Mouse (Mus musculus) urinary bladder, postnatal 10 days (tissue): ENCODE data around the gene Ccdc155.

ENCODE experiments used
- DNase-seq: peaks from one replicate; pipeline ENCODE4 v3.0.0; 2022; ENCODE audit warnings: low spot score

Ccdc155 gene

DNA sequence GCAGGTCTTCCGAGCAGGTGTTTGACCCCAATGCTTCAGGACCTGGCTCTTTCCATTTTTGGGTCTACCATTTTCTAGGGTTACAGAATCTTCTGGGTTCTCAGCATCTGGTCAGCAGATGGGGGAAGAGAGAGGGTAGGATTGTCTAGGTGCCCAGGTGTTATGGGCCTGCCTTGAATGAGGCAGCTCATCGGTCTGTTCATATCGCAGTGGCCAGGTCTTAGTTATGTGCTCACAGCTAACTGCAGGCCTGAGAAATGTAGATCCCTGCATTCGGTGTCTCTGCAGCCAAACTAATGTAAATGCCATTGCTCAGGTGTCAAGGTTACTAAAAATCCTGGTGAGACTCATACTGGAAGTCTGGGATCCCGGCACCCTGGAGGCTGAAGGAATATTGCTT lies 21.7 kb upstream of the Ccdc155 start:
- no peak for DNase-seq

DNA sequence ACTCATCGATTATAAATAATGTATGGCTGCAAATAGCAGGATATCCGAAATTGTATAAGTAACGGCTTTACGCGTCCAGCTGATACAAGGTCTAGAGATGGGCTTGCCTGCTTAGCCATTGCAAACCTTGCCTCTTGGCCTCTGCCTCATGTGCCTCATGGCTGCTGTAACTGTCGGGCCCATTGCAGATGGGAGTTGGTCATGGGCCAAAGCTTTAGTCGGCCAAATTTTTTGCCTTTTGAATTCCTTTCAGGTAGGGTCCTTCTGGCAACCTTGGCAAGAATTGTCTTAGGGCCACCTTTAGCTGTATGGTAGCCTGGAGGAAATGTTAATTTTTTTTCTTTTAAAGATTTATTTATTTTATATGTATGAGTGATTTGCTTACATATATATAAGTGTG lies 20.1 kb upstream of the Ccdc155 start:
- DNase-seq, result no peak

DNA sequence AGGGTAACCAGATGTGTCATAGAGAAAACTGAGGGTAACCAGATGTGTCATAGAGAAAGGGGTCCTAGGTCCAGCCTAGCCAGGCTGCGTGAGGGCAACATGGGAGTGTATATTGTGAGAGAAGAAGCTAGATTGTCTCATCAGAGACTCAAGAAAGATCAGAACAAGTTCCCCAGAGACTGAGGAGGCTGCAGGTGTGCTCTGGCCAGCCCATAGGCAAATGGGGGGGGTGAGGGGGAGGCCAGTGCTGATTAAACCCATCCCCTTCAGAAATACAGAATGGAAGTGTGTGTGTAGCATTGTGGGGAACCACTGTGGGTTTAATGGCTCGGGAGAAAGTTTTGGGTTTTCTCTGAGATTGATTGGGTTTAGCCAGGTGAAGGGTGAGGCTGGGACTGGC lies 17.0 kb upstream of the Ccdc155 start:
- DNase-seq, result no peak

DNA sequence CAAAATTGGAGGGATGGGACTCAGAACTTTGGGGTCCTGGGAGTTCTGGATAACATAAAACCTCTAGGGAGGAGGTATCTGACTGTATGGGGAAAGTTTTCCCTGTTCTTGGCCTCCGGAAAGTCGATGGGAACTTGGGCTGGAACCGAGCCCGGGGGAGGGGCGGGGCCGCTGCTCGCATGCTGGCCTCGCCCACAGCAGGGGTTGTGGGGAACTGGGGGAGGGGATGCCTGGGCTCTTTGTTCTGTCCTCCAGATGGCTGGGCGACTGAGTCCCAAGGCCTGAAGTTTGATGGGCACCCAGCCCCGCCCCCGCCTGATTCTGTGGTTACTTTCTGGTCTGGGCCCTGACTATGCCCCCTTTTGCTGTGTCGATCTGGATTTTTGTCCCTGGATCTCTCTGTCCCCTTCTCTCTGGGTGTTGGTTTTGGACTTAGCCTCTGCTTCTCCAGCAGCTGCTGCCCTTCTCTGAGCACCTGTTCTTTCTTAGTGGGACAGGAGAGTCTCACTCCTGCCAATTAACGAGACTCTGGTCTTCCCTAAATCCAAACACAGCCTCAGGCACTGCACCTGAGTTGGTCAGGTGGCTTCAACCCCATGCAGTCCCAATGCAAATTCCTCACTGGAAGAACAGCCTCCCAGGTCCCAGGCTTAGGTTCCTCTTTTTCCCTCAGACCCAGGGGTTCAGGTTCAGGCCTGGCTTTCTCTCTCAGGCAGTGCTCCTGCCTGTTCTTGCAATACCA lies 11.9 kb upstream of the Ccdc155 start:
- DNase-seq, result no peak

DNA sequence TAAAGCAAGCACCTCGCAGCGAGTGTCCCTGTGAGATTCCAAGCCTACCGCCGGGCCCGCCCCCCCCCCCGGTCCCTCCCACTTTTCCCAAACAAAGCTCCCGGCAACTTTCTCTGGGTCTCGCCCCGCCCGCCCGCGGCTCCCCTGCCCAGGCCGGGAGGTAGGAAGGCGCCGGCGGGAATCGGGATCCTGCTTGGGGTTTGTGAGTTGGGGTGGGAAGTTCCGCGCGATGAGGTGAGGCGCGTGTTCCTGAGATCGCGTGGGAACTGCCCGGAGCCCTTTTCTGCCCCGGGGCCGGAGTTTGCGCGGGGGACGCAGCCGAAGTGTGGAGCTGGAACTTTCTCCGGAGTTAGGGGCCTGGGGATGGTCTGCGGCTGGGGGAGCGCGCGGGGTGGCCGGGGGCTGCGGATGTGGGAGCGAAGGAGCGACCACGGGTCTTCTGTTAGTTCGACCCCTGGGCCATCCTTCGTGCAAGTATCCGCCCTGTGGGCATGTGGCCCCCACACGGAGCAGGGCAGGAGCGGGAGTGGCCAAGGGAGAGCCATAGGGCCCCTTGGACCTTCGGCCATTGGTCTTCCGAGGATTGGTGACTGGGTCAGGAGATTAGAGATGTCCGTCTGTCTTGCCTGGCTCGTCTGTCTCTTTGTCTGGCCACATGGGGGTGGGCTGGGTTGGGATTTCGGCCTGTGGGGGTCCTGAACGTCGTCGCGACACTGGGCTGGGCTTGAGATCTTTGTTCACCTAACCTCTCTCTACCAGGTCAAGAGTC lies 11.2 kb upstream of the Ccdc155 start, which contains the start of gene Tead2:
Gene Tead2, plus strand, starts transcription at position 81 of the 769 bp plus-strand sequence.
- DNase-seq, result no peak

DNA sequence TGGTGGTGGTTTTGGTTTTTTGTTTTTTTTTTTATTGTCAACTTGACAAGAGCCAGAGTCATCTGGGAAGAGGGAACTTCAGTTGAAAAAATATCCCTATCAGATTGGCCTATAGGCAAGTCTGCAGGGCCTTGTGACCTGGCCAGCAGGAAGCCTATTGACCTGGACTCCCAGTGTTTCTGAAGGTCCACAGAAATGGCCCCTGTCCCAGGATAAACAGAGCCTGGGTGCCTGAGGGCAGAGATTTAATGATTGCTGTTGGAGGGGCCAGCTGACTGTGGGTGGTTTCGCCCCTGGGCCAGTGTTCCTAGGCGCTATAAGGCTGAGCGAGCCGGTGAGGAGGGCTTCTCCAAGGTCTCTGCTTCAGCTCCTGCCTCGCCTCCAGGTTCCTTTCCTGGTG lies 9.0 kb upstream of the Ccdc155 start:
- no peak for DNase-seq

DNA sequence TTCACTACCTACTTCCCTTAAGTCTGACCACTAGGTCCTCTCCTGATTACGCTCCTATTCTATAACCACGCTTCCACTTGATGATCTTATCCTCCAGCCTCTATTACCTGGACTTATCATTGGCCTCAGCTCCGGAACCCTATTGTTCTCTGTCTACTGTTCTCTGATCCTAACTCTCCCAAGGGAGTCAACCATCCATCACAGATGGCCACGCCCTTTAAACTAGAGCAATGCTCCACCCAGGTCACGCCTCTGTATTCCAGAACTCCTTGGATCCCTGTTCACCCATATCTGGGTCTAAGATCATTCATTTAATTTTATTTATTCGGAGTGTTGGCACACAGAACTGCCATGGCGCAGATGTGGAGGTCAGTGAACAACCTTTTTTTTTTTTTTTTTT lies 7.7 kb upstream of the Ccdc155 start:
- no peak for DNase-seq

DNA sequence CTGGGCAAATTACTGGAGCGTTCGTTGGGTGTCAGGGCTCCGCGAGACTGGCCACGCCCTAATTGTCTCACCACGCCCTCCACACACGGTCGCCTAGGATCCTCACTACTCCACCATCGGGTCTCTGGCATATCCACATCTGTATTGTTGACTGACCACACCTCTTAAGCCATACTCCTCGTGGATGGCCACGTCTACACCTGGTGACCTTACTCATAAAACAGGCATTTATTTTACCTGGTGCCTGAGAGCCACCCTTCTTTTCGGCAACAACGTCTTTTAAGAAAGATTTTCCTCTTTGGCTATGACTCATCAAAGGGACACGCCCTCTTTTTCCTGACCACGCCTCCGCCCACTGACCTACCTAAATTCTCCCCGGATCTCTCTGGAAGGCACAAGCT lies 7.2 kb upstream of the Ccdc155 start, which contains the start of gene Dkkl1:
Gene Dkkl1, minus strand, starts transcription at position 297 of the 401 bp plus-strand sequence.
- DNase-seq, result no peak

DNA sequence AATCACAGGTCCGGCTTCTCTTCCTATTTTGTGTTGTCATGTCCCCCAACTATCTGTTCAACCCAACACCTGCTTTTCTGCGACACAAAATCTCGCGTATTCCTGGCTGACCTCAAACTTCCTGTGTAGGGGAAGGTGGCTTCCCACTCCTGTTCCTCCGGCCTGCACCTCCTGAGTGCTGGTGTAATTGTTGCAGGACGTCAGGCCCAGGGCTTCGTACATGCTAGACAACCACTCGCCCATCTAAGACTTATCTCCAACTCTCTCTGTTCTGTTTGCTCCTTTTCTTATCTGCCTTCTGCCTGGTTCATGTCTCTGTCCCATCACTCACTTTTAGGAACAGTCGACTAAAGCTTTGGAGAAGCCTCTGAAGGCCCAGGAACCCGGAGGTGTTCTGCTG lies 6.4 kb upstream of the Ccdc155 start:
- no peak for DNase-seq

DNA sequence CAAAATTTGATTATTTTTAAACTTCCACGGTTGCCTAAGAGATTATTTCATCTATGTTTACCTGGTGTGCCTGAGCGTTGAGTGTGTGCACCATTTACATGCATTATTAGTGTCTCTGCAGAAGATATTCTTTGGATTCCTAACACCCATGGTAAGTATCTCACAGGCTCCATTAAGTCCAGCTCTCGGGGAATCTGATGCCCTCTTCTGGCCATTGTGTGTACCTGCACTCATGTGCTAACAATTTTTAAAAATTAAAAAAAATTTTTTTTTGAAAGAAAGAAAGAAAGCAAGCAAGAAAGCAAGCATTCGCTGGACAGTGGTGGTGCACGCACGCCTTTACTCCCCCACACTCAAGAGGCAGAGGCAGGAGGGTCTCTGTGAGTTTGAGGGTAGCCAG lies 3.6 kb upstream of the Ccdc155 start:
- no peak for DNase-seq

DNA sequence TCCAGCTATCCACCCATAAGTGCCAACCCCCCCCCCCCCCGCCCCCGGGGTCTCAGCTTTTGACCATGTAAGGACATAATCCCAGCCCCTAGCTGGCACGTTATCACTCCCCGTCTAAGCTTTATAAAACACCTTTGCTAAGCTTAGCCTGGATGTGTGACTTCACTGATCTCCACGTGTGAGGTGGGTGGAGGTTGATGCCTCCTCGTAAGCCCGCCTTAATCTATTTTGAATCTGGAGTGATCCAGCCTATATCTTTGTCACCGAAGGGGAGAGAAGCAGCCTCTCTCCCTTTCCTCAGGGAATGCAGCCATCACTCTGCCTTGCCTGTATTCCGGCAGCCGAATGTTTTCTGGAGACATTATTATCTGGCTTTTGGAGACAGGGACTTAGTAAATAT lies 2.0 kb downstream of the Ccdc155 start:
- DNase-seq, result no peak

DNA sequence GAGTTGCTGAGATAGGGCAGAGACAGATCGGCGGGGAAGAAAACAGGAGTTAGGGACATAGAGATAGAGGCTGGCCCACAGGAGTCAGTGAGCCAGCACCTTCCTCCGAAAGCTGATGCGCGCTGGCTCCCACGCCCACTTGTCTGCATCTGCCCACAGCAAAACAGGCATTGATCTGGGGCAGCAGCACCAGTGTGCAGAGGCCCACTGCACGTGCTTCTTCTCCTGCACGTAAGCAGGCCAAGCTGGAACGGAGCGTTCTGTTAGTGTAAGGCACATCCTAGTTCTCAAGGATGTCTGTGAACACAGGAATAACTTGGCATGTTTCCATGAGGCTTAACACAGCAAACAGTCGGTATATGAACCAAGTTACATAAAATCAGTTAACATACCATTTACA lies 5.7 kb downstream of the Ccdc155 start:
- DNase-seq, result no peak

DNA sequence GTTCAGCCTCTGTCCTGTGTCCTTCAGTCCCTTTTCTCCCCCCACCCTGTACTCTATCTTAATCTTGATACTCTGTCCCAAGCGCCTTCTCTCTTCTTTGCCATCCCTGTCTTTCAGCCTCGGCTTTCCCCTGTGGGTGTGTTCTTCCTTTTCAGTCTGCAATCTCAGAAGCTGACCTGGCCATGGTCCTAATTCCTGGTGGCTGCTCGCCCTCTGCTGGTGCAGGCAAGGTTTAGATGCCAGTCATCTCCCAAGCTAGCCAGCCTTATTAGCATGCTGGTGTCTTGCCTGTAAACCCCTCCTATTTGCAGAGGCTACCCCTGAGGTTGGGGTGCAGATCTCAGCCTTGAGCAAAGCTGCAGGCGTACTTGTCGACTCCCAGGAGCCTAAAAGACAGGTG lies 6.3 kb downstream of the Ccdc155 start:
- DNase-seq, result no peak

DNA sequence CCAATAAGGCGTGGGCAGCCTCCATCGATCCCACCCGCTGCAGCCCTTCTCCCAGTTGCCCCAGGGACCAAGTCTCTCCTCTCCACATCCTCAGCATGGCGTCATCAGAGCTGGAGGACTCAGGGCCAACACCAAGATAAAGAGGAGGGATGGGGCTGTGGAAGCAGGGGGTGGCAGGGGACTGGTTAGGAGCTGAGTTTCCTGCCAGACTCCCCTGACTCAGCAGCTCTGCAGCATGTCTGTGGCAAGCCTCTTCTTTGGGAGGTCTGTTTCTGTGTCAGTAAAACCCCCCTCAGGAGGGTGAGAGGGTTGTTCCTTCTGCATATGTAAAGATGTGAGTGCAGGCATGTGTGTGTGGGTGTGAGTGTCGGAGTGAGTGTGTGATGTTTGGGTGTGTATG lies 7.7 kb downstream of the Ccdc155 start:
- no peak for DNase-seq

DNA sequence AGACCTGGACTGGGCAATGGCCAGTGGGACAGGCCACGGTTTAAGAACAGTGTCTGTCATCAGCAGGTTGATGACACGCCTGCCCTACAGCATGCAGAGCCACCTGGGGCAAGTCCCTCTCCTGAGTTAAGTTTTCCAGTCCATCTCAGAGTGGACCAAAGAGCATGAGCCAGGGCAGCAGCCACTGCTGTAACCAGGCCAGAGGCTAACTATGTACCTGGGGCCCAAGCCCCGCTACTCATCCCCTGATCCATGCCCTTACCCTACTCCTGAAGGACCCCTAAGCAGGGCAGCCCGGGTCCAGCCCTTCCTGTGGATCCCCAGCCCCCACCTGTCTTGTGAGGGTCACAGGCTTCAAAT lies 8.5 kb downstream of the Ccdc155 start:
- DNase-seq, result no peak

DNA sequence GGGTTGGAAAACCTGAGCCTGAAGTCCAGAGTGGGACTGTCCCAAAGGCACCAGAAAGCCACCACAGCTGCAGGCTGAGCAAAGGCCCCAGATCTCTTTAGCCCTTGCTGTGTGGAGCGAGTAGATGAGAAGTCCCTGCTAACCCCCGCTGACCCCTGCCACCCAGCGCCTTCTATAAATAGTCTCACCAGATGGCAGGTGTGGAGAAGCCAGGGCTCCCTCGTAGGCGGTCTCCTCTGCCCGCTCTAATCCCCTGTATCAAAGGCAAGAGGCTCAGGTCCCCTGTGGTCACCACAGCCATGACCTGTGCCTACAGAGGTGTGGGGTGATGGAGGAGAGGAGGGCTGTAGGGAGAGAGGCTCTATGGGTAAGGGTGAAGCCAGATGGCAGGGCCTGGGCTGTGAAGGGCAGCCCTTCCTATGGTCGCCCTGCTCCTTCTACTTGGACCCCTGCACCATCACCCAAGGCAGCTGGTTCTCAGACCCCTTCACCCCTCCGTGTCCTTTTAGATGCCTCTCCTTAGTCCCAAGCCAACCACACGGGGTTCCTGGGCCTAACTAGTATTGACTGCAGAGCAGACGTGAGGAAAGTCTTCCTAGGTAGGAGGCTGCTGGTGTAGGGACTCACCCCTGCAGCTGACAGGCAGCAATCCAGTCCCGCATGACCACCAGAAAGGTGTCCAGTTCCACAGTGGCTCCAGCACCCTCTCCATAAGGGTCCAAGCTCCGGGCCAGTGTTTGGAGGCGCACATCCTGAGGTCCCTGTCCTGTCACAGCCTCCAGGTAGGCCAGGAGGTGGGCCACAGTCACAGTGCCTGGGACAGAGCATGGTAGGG lies 9.1 kb downstream of the Ccdc155 start:
- DNase-seq, result no peak

DNA sequence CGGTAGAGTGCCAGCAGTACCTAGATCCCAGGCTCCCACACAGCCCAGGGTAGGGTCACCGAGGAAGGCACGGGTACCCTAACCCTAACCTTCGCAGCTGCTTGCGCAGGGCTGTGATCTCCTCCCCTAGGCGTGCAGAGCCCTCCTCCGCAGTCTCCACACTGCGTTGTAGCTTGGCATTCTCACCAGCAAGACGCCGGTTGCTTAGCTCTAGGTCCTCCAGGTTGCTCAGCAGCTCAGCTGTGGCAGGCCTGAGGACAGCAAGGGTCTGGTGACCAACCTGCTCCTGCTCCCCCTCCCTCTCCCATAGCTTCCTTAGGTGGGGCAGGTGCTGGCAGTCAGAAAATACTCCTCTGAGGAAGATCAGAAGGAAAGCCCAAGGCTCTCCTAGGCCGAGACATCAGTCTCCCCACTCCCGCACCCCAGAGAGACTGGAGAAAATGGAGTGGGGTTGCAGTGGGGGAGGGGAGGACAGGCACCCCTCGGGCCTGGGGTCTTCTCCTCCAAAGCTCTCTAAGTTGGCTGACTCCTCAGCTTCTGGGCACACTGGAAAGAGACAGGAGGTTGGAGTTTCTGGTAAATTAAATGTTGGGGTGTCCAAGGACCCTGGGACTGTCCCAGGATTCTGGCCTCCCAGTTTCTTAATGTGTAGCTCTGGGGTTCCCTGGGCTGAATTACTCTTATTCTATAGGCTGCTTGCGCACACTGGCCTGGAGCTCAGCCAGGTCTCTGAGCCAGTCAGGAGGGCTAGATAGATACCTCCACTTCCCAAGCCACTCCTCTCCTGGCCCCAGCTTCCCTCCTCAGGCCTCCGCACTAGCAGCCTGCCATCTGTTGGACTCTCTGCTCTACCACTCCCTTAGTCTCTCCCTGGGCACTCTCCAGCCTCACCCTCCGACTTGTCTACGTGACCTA lies 10.6 kb downstream of the Ccdc155 start:
- DNase-seq, result no peak

DNA sequence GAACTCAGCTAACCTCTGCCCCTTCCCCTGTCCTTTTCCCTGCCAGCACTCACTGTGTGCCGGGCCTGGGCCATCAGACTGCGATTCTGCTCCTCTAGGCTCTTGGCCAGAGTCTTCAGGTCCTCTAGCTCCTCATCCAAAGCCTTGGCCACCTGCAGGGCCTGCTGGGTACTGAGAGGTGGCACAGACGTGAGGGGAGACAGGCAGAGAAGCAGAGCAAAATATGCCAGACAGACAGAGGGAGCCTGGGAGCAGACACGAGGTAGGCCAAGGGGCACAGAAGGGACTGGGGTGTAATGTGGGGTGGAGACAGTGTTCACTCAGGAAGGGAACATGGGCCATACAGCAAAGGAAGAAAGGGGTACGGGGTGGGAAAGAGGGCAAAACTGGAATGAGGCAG lies 11.3 kb downstream of the Ccdc155 start:
- no peak for DNase-seq

DNA sequence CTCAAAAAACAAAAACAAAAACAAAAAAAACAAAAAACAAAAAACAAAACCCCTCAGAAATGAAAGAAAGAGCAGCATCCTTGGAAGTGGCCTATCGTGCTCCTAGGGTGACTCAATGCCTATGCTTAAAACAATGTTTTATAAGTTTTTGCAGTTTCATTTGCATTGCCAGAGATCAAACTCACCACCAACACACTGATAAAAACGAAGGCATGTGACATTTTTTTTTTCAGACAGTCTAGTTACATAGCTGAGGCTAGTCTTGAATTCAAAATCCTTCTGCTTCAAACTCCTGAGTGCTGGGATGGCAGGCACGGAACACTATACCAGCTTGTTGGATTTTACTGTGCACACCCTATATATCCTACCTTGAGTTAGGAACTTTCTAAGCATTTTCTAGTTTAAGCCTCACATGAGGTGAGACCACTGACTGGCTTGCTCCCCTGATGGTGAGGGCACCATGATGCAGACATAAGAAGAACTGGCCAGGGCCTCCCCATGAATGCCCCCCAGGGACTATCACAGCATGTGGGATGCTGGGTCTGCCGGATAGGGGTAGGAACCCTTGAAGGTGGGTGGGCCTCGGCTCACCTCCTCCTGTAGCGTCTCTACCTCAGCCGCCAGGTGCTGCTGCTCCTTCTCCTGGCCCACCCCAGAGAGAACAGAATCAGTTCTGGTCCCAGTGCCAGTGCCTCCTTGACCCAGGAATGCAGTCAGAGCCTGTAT lies 11.9 kb downstream of the Ccdc155 start:
- DNase-seq, result no peak

DNA sequence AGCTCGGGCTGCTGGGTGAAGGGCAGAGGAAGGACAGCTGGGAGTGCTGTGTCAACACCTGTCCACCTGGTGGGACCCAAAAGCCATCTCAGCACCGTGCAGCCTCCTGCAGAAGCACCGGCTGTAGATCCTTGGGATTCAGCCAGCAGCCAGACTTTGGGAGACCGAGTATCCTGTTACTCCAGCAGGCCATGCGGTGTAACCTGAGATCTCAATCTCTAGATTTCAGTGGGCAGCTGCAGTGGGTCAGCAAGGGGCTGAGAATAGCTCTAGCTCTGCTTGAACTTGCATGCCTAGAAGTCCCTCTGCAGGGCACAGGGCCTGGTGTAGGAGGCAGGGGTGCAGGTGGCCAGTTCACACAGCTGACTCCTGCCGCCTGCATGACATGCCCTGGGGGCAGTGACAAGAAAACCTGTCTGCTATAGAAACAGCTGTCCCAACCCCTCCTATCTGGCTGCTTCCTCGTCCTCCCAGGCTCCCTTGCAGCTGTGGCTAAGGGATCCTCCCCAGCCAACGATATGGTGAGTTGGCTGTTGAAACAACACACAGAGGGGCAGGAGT lies 12.8 kb downstream of the Ccdc155 start:
- no peak for DNase-seq

DNA sequence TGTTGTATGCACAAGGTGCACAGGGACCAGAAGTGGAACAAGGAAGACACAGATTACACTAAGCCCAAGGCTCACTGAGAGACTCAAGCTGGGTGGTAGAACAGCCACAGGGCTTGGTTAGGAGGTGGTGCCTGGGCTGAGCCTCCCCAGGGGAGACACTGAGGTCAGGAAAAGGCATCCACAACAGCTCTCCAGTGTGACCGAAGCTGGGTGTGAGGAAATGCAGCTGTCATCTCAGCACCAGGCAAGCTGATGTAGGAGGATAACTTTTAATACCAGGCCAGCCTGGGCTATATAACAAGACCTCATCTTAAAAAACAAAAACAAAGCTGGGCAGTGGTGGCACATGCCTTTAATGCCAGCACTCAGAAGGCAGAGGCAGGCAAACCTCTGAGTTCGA lies 13.5 kb downstream of the Ccdc155 start:
- no peak for DNase-seq
